Mouse (Mus musculus) embryonic facial prominence, embryonic 14.5 days (tissue): ENCODE data around the gene B3galt4. TPM values are rescaled to one million over a fixed set of nuclear protein-coding genes. Genes with fewer than 3 reads are reported as not detected.

Source experiments
- ATAC-seq: fragments of 200-750 bp; cut with Nextera tagmentation; 2 replicates; pipeline ENCODE4 v1.8.0; 2017; ENCODE audit warnings: low read depth, moderate number of reproducible peaks, moderate TSS enrichment
- DNase-seq: peaks from one replicate; pipeline ENCODE4 v3.0.0-alpha.2; 2015; ENCODE audit warnings: low spot score
- H3K27ac ChIP-seq: fragments of 300-500 bp; sonication (generic); replicated peaks from 2 replicates; pipeline ENCODE4 v1.5.1; 2014; ENCODE audit warnings: low read depth, mild to moderate bottlenecking, low read length, moderate library complexity
- H3K27me3 ChIP-seq: fragments of 300-500 bp; sonication (generic); replicated peaks from 2 replicates; pipeline ENCODE4 v1.6.1; 2014; ENCODE audit warnings: low read length; ENCODE audit not compliant: control insufficient read depth, insufficient read depth
- H3K36me3 ChIP-seq: fragments of 300-500 bp; sonication (generic); 2 replicates; pipeline ENCODE4 v1.6.1; 2014; ENCODE audit warnings: low read length, mixed read lengths; ENCODE audit not compliant: control insufficient read depth, insufficient read depth
- H3K4me1 ChIP-seq: fragments of 300-500 bp; sonication (generic); 2 replicates; pipeline ENCODE4 v1.6.1; 2014; ENCODE audit warnings: antibody characterized with exemption, low read length; ENCODE audit not compliant: control insufficient read depth, insufficient read depth
- H3K4me2 ChIP-seq: fragments of 300-500 bp; sonication (generic); 2 replicates; pipeline ENCODE4 v1.6.1; 2014; ENCODE audit warnings: low read depth, mild to moderate bottlenecking, low read length, moderate library complexity, mixed read lengths
- H3K4me3 ChIP-seq: fragments of 300-500 bp; sonication (generic); 2 replicates; pipeline ENCODE4 v1.5.1; 2014; ENCODE audit warnings: low read depth, mild to moderate bottlenecking, low read length
- H3K9ac ChIP-seq: fragments of 300-500 bp; sonication (generic); 2 replicates; pipeline ENCODE4 v1.6.1; 2014; ENCODE audit warnings: low read depth, mild to moderate bottlenecking, low read length, moderate library complexity, mixed read lengths
- H3K9me3 ChIP-seq: fragments of 300-500 bp; sonication (generic); 2 replicates; pipeline ENCODE4 v1.6.1; 2016; ENCODE audit warnings: low read length; ENCODE audit not compliant: control insufficient read depth
- WGBS: fragments of 180-500 bp; shearing (Covaris S2); extraction: QIAGEN DNeasy Blood & Tissue Kit; methylation state at CpG from one replicate; pipeline ENCODE4 v1.1.7; 2014; 5-methylcytosine and 5-hydroxymethylcytosine counted together
- polyA plus RNA-seq: library from polyadenylated mRNA; unstranded; fragments of >200 nt; fragmentation: Nextera tagmentation; extraction: Ambion mirVana; gene quantifications from 2 replicates; pipeline ENCODE4 v1.2.1, GENCODE M21; 2014

B3galt4 gene
- polyA plus RNA-seq, 1 experiment from 2014 or later, result 4.4 TPM

GRCm38 (mm10) chr17:33959948-33960347 lies 8.7 kb upstream of the B3galt4 start:
- no peak for ATAC-seq
- DNase-seq, result no peak
- Histone ChIP-seq H3K4me3 (no peak overlapping the region), H3K4me1 (peaks cover 4% of the 10 kb centered on the region; the same call in 1 of the 2 replicates), H3K27ac (no peak overlapping the region), H3K27me3 (no peaks in the 10 kb centered on the region), H3K4me2 (no peak overlapping the region), H3K36me3 (peaks cover 53% of the 10 kb centered on the region), H3K9ac (no peak overlapping the region), H3K9me3 (no peaks in the 10 kb centered on the region)
- 92% methylated on average over 15 of the region's 15 CpGs for WGBS

DNA sequence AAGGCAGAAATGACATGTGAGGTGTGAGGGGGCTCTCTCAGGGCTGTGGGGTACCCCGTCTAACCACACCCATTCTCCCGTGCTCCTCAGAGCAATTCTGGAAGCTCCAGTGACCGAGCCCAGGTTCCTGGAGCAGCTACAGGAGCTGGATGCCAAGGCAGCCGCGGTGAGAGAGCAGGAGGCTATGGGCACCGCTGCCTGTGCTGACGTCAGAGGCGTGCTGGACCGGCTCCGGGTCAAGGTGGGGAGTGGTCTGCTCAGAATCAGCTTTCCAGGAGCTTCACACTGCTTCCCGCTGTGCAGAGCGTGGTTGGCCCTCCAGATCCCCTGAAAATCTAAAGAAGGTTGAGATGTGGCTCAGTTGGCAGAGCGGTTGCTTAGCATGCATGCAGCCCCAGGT lies 7.8 kb upstream of the B3galt4 start:
- H3K9me3 ChIP-seq, result no peaks in the 10 kb centered on the region
- peaks cover 9% of the 10 kb centered on the region; the same call in 1 of the 2 replicates for H3K4me1 ChIP-seq
- H3K27ac ChIP-seq, result no peak overlapping the region
- H3K4me2 ChIP-seq, result no peak overlapping the region
- ATAC-seq, result no peak
- H3K36me3 ChIP-seq, result peaks cover 55% of the 10 kb centered on the region
- no peak overlapping the region for H3K9ac ChIP-seq
- WGBS, result 94% methylated on average over 13 of the region's 13 CpGs
- no peak for DNase-seq
- no peak overlapping the region for H3K4me3 ChIP-seq
- H3K27me3 ChIP-seq, result no peaks in the 10 kb centered on the region

DNA sequence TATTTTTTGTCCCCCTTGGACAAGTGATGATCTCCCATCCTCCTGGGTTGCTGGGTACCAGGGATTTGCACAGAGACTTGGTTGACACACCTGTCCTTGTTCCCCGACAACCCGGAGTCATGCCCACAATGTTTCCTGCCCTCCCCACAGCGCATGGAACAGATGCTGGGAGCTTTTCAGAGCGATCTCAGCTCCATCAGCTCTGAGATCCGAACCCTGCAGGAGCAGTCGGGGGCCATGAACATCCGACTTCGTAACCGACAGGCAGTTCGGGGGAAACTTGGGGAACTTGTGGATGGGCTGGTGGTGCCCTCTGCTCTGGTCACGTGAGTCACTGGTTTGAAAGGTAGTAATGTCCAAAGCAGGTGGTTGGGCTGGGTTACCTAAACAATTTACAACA lies 7.2 kb upstream of the B3galt4 start:
- no peaks in the 10 kb centered on the region for H3K27me3 ChIP-seq
- no peak overlapping the region for H3K27ac ChIP-seq
- H3K9ac ChIP-seq, result no peak overlapping the region
- peaks cover 60% of the 10 kb centered on the region for H3K36me3 ChIP-seq
- peaks cover 14% of the 10 kb centered on the region; the same call in 1 of the 2 replicates for H3K4me1 ChIP-seq
- ATAC-seq, result no peak
- H3K4me2 ChIP-seq, result no peak overlapping the region
- no peak for DNase-seq
- H3K4me3 ChIP-seq, result no peak overlapping the region
- WGBS, result 94% methylated on average over 11 of the region's 11 CpGs
- no peaks in the 10 kb centered on the region for H3K9me3 ChIP-seq

- 65% methylated on average over 6 of the region's 6 CpGs for WGBS
- DNase-seq (no peak), ATAC-seq (no peak)
- H3K27me3 ChIP-seq, result no peaks in the 10 kb centered on the region
- H3K27ac ChIP-seq, result no peak overlapping the region
- no peak overlapping the region for H3K4me3 ChIP-seq
- H3K4me1 ChIP-seq, result peaks cover 22% of the 10 kb centered on the region
- no peak overlapping the region for H3K9ac ChIP-seq
- H3K9me3 ChIP-seq, result no peaks in the 10 kb centered on the region
- peaks cover 60% of the 10 kb centered on the region for H3K36me3 ChIP-seq
- H3K4me2 ChIP-seq, result no peak overlapping the region
Observed at GRCm38 (mm10) chr17:33957493-33957892, 6.2 kb upstream of the B3galt4 start.

GRCm38 (mm10) chr17:33956336-33956735 lies 5.0 kb upstream of the B3galt4 start:
- H3K4me2 ChIP-seq, result peak overlapping the region; percentile 80
- DNase-seq (no peak), ATAC-seq (no peak)
- no peaks in the 10 kb centered on the region for H3K27me3 ChIP-seq
- peaks cover 60% of the 10 kb centered on the region for H3K36me3 ChIP-seq
- peak overlapping the region; percentile 99 for H3K4me3 ChIP-seq
- H3K9ac ChIP-seq, result peak overlapping the region; percentile 77
- 8% methylated on average over 10 of the region's 10 CpGs for WGBS
- H3K4me1 ChIP-seq, result peaks cover 29% of the 10 kb centered on the region
- H3K27ac ChIP-seq, result peak overlapping the region; percentile 82
- H3K9me3 ChIP-seq, result no peaks in the 10 kb centered on the region

GRCm38 (mm10) chr17:33955555-33956214 lies 4.4 kb upstream of the B3galt4 start, which contains the start of the genes Vps52 and Rps18:
Gene Vps52, plus strand, starts transcription at chr17:33955812.
Gene Rps18, minus strand, starts transcription at chr17:33956001.
- H3K4me2 ChIP-seq, result peak within 1 kb of the TSS; percentile 80
- peaks cover 54% of the 10 kb centered on the region for H3K36me3 ChIP-seq
- H3K4me3 ChIP-seq, result peak within 1 kb of the TSS; percentile 99
- peak; percentile 86 for ATAC-seq
- peak; percentile 99 for DNase-seq
- H3K27ac ChIP-seq, result peak within 1 kb of the TSS; percentile 94
- no peaks in the 10 kb centered on the region for H3K9me3 ChIP-seq
- under 1% methylated on average over 48 of the region's 50 CpGs for WGBS
- H3K4me1 ChIP-seq, result peaks cover 30% of the 10 kb centered on the region
- no peaks in the 10 kb centered on the region for H3K27me3 ChIP-seq
- H3K9ac ChIP-seq, result peak within 1 kb of the TSS; percentile 98

DNA sequence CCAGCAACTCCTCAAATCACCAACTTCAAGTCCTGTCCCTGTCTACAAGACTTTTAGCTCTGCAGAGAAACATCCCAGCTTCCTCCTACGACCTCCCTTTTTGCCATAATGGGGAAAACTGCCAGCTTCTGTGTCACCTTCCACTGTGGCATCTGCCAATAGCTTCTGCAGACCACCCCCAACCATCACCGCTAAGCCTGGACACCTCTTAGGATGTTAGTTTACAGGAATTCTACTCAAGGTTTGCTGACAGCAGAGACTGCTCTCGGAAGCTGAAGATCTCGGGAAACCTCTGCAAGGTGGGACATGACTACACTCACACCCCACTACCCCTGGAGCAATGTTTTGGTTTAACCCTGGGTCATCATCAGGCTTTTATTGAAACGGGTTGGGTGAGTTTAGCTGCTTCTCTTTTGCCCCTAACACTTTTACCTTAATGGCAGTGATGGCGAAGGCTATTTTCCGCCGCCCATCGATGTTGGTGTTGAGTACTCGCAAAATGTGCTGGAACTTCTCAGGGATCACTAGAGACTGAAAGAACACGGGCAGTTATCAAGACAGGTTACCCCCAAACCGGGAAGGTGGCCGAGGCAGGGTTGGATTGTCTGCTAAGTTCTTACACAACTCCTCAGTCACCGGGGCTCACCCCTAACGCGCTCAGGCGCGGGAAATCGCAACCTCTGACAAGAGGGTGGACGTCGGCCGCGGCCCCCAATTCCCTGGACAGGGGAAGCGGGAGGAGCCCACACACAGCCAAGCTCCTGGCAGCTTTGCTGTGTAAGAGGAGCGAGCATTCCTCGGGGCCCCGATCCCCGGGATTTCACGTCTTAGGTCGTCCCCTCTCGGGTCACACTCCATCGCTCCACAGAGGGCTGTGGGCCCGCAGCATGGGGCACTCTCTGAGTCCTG lies 3.6 kb upstream of the B3galt4 start:
- peak; percentile 18 for DNase-seq
- Histone ChIP-seq H3K27me3 (no peaks in the 10 kb centered on the region), H3K9ac (peak overlapping the region; percentile 98), H3K36me3 (peaks cover 50% of the 10 kb centered on the region), H3K9me3 (no peaks in the 10 kb centered on the region), H3K4me2 (peak overlapping the region; percentile 80), H3K27ac (peak overlapping the region; percentile 94), H3K4me1 (peaks cover 30% of the 10 kb centered on the region), H3K4me3 (peak overlapping the region; percentile 99)
- peak; percentile 10 for ATAC-seq
- WGBS, result under 1% methylated on average over 31 of the region's 33 CpGs

DNA sequence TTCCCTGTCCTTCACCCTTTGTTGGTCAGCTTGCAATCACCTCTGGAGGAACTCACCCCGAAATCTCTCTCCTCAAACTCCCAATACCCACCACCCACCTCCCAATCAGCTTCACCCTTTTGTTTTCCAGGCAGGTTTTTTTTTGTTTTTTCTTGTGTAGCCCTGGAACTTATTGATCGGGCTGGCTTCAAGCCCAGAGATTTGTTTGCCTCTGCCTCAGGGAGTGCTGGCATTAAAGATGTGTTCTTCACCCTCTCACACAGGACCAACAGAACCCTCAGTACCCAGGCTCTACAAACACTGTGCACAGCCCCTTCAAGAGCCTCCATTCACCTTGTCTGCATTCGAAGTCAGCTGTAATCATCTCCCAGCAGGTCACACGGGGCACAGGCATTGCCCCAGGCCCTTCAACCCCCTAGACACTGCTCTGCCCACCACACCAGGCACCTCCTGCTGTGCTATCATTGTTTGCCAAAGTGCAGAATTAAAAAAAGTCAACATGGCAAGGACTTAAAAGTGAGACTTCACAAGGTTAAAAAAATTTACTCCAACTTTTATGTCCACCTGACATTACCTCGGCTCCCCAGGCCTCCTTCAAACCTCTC lies 2.8 kb upstream of the B3galt4 start:
- Histone ChIP-seq H3K27ac (peak overlapping the region; percentile 94; the same call in 1 of the 2 replicates), H3K36me3 (peaks cover 50% of the 10 kb centered on the region), H3K4me2 (peak overlapping the region; percentile 80), H3K4me1 (peaks cover 30% of the 10 kb centered on the region), H3K27me3 (no peaks in the 10 kb centered on the region), H3K4me3 (peak overlapping the region; percentile 99), H3K9ac (peak overlapping the region; percentile 98), H3K9me3 (no peaks in the 10 kb centered on the region)
- WGBS, result 30% methylated on average over 5 of the region's 5 CpGs
- no peak for ATAC-seq
- no peak for DNase-seq
